ENCODE assay signal across 15 mouse cellular contexts in genomic region chr12:98255373-98255995, GRCm38 (mm10). TPM values are rescaled to one million over a fixed set of nuclear protein-coding genes. Genes with fewer than 3 reads are reported as not detected.
DNase-seq lines count a peak whose midpoint lies in the region; ATAC-seq and TF ChIP-seq lines count a peak whose summit lies in the region.
"Had no signal": no experiment of that assay in that cellular context is flagged by ENCODE, and none has a peak within 500 bp of the region (broad histone marks: within the 10 kb centered on the region; RNA-seq: fewer than 3 reads in every experiment).

No protein-coding gene starts in this region.

- WGBS in liver, postnatal 0 days (ENCODE audit: insufficient replicate concordance) = 53% methylated on average over 13 of the region's 13 CpGs

- TF ChIP-seq POLR2A in CH12.LX (IDR thresholded peaks at IDR 0.05; ENCODE audit: low read depth, low read length) = no peak

- H3K27me3 ChIP-seq in CH12.LX (replicated peaks) (no peaks in the 10 kb centered on the region), Patski (no peaks in the 10 kb centered on the region)
- H3K27me3 ChIP-seq in megakaryocyte, embryonic 14.5 days (replicated peaks) = no peaks in the 10 kb centered on the region
- no peaks in the 10 kb centered on the region for H3K27me3 ChIP-seq in liver, postnatal 0 days (ENCODE audit: insufficient read depth, low read length)
- H3K27me3 ChIP-seq: lung, embryonic 15.5 days; stomach, embryonic 15.5 days had no signal

- no peak for TF ChIP-seq RAD21 in CH12.LX (IDR thresholded peaks at IDR 0.05; ENCODE audit: low read depth, low read length)

- in situ Hi-C loops in CH12.LX (cut with MboI; ENCODE audit: low pct_ligation_motif_present, low pct_unique_long_range_greater_than_20kb, low sequenced_read_pairs) (no loop called here), Patski (cut with MboI; ENCODE audit: low pct_unique_long_range_greater_than_20kb) (no loop called here)

- no peak overlapping the region for H3K27ac ChIP-seq in CH12.LX (ENCODE audit: insufficient read depth, low read depth)
- no peak overlapping the region for H3K27ac ChIP-seq in liver, postnatal 0 days (ENCODE audit: low read depth)
- H3K27ac ChIP-seq: hindbrain, embryonic 10.5 days; lung, embryonic 15.5 days; stomach, embryonic 15.5 days had no signal

- CTCF ChIA-PET in Patski (lab: Charles Lee) = interaction anchor here (1.2 to 1.4 kb wide), 2 partner anchors 25 to 43 kb away, joined by 3 to 4 read pairs; no protein-coding TSS in a partner anchor

- no peaks in the 10 kb centered on the region for H3K9me3 ChIP-seq in CH12.LX (replicated peaks; ENCODE audit: low read length)
- H3K9me3 ChIP-seq in megakaryocyte, embryonic 14.5 days = no peaks in the 10 kb centered on the region
- no peaks in the 10 kb centered on the region for H3K9me3 ChIP-seq in liver, postnatal 0 days (ENCODE audit: low read length)
- H3K9me3 ChIP-seq: hindbrain, embryonic 10.5 days; lung, embryonic 15.5 days; stomach, embryonic 15.5 days had no signal

- dilution Hi-C loops in CH12.LX (cut with MboI; ENCODE audit: extremely low pct_ligation_motif_present, extremely low pct_unique_long_range_greater_than_20kb, low sequenced_read_pairs) = no loop called here

- 0 out of 2 replicates have a peak, but pooled peaks cover 2% of the 10 kb centered on the region for H3K79me2 ChIP-seq in CH12.LX (replicated peaks; ENCODE audit: control insufficient read depth, extremely low read depth, insufficient read depth, poor library complexity, severe bottlenecking)

- H3K4me2 ChIP-seq in CH12.LX (ENCODE audit: insufficient read depth, low read depth, poor library complexity, severe bottlenecking) = no peak overlapping the region
- H3K4me2 ChIP-seq in liver, postnatal 0 days (ENCODE audit: low read depth, low read length) = no peak overlapping the region
- H3K4me2 ChIP-seq: heart, embryonic 11.5 days; lung, embryonic 15.5 days; stomach, embryonic 15.5 days had no signal

- peaks cover 0 to 8% of the 10 kb centered on the region in 2 experiments for H3K36me3 ChIP-seq in CH12.LX (replicated peaks in 1 of 2; ENCODE audit: control insufficient read depth in 1 of 2, insufficient read depth in 1 of 2, low read length in 1 of 2)
- H3K36me3 ChIP-seq in megakaryocyte, embryonic 14.5 days (replicated peaks; ENCODE audit: low read length) = peaks cover 23% of the 10 kb centered on the region
- peaks cover 3% of the 10 kb centered on the region for H3K36me3 ChIP-seq in liver, postnatal 0 days (replicated peaks; ENCODE audit: insufficient read depth, low read length)
- H3K36me3 ChIP-seq: stomach, embryonic 15.5 days had no signal

- no peak overlapping the region for H3K4me3 ChIP-seq in CH12.LX (replicated peaks in 1 of 3; ENCODE audit: low read depth in 2 of 3, low read length in 2 of 3, poor library complexity in 1 of 3)
- peak overlapping the region; percentile 53 for H3K4me3 ChIP-seq in megakaryocyte, embryonic 14.5 days (replicated peaks)
- no peak overlapping the region for H3K4me3 ChIP-seq in liver, postnatal 0 days (ENCODE audit: low read depth, low read length)
- H3K4me3 ChIP-seq: hindbrain, embryonic 10.5 days; lung, embryonic 15.5 days; stomach, embryonic 15.5 days had no signal

- DNase-seq in CH12.LX (ENCODE audit: extremely low read depth) (peak; percentile 34), Patski (ENCODE audit: low read depth, low spot score) (no peak)
- peak; percentile 29 to 69 for DNase-seq in kidney, postnatal 36 days
- no peak for DNase-seq in heart, adult 8-10 months (ENCODE audit: low spot score)
- DNase-seq in heart, postnatal 4 days = no peak
- no peak for DNase-seq in liver, postnatal 0 days
- DNase-seq: cerebellum, postnatal 10 days had no signal

- TF ChIP-seq CTCF in CH12.LX (conservative IDR thresholded peaks at IDR 0.05 in 1 of 2, IDR thresholded peaks at IDR 0.05 in 1 of 2; ENCODE audit: low read depth in 2 of 2, low read length in 2 of 2) (no peak), Patski (IDR thresholded peaks at IDR 0.05) (no peak)
- TF ChIP-seq CTCF in liver, postnatal 0 days (IDR thresholded peaks at IDR 0.05; ENCODE audit: low read depth) = no peak

- POLR2A ChIA-PET in Patski (lab: Charles Lee) = no interaction called here

- ATAC-seq in Patski = peak; percentile 77
- ATAC-seq in liver, postnatal 0 days = no peak
- ATAC-seq: activated CD4-positive, CD25-positive, alpha-beta regulatory T cell, adult 4 months; intestine, embryonic 16.5 days had no signal

- peaks cover 14 to 45% of the 10 kb centered on the region in 2 experiments for H3K4me1 ChIP-seq in CH12.LX (ENCODE audit: control insufficient read depth in 1 of 2, insufficient read depth in 2 of 2)
- peaks cover 33% of the 10 kb centered on the region for H3K4me1 ChIP-seq in megakaryocyte, embryonic 14.5 days
- H3K4me1 ChIP-seq in liver, postnatal 0 days (ENCODE audit: insufficient read depth) = no peaks in the 10 kb centered on the region; the same call in 1 of the 2 replicates

- H3K9ac ChIP-seq in CH12.LX (ENCODE audit: insufficient read depth, low read depth) = no peak overlapping the region
- H3K9ac ChIP-seq in liver, postnatal 0 days (replicated peaks) = no peak overlapping the region
- H3K9ac ChIP-seq: lung, embryonic 15.5 days; stomach, embryonic 15.5 days had no signal

- peak; percentile 11; the same call in 1 of the 2 replicates for TF ChIP-seq EP300 in CH12.LX (IDR thresholded peaks at IDR 0.05; ENCODE audit: low read length)
- TF ChIP-seq EP300 in liver, postnatal 0 days (IDR thresholded peaks at IDR 0.05; ENCODE audit: low read depth) = no peak

TF ChIP-seq in CH12.LX, 34 proteins besides CTCF, POLR2A, EP300 and RAD21:
- TF ChIP-seq BHLHE40 (IDR thresholded peaks at IDR 0.05; ENCODE audit: low read depth, low read length) (0 out of 2 replicates have a peak, but pooled peaks have one; percentile 24), TCF12 (IDR thresholded peaks at IDR 0.05; ENCODE audit: low read depth, low read length) (no peak)

RNA-seq across cellular contexts. Expression of gene Galc, which starts 3.8 kb away (rescaled TPM):
- 4.7 and 6.4 TPM in 2 replicates for total RNA-seq in CH12.LX (2012; rRNA removed)
- 1.6 and 1.8 TPM in 2 replicates for total RNA-seq in CH12.LX (2014; rRNA removed)
- 8.6 and 9.1 TPM in 2 replicates for polyA plus RNA-seq in CH12.LX (2012; ENCODE audit: insufficient read length, low read depth)
- polyA plus RNA-seq in Patski (2021) = 60.4 TPM
- 0.93 and 2.9 TPM in 2 replicates for polyA plus RNA-seq in megakaryocyte, embryonic 14.5 days (2012; ENCODE audit: insufficient read depth, low replicate concordance)
- 1 to 10 TPM; 7.6 to 9.6 (median 8.0) TPM for total RNA-seq in heart, adult 8-10 months (2022)
- 10 to 100 TPM; 10.5 to 11.4 TPM for total RNA-seq in heart, postnatal 4 days (2021)
- 1.8 and 2.2 TPM in 2 replicates for polyA plus RNA-seq in liver, postnatal 0 days (2015; fragmentation: Nextera tagmentation; extraction: Ambion mirVana)

RNA-seq across cellular contexts. Expression of gene Gpr65, which starts 13.0 kb away (rescaled TPM):
- 31.0 and 31.9 TPM in 2 replicates for total RNA-seq in CH12.LX (2012; rRNA removed)
- total RNA-seq in CH12.LX (2014; rRNA removed) = 80.3 and 84.1 TPM in 2 replicates
- 72.6 and 80.5 TPM in 2 replicates for polyA plus RNA-seq in CH12.LX (2012; ENCODE audit: insufficient read length, low read depth)
- not detected for polyA plus RNA-seq in Patski (2021)
- 0.18 TPM in 1 of 2 replicates, not detected in the other for polyA plus RNA-seq in megakaryocyte, embryonic 14.5 days (2012; ENCODE audit: insufficient read depth, low replicate concordance)
- total RNA-seq in heart, adult 8-10 months (2022) = under 1 TPM; 0.28 to 0.43 (median 0.35) TPM
- under 1 TPM; 0.38 to 0.50 TPM for total RNA-seq in heart, postnatal 4 days (2021)
- 4.1 and 5.1 TPM in 2 replicates for polyA plus RNA-seq in liver, postnatal 0 days (2015; fragmentation: Nextera tagmentation; extraction: Ambion mirVana)
- total RNA-seq: layer of hippocampus, postnatal 25 days had no signal

Comparison
In these comparisons a context has a peak if more than half of its experiments do, and no peak if none do; other contexts are left out.
1. DNase-seq: peak in CH12.LX (single experiment) and kidney, postnatal 36 days (2 of 2); none in Patski (single experiment), heart, adult 8-10 months (single experiment), heart, postnatal 4 days (single experiment) and liver, postnatal 0 days (single experiment).
2. RNA of gene Gpr65, which starts 13.0 kb away (polyA plus RNA-seq): 72.6 to 80.5 TPM in CH12.LX; 4.1 to 5.1 TPM in liver, postnatal 0 days, 0.18 TPM in megakaryocyte, embryonic 14.5 days and not detected in Patski (single experiment); every median in the first group is over 10 times any median in the second.